Mouse (Mus musculus) hematopoietic stem cell, adult 5-6 weeks (primary cell): Measurements from ENCODE around the gene Sapcd1. TPM values are rescaled to one million over a fixed set of nuclear protein-coding genes. Genes with fewer than 3 reads are reported as not detected.
"Not testable (repeated sequence)": the region's sequence is repeated elsewhere in the genome, so short reads cannot be mapped to it uniquely, and the experiment has no call there.

ENCODE experiments used
- ATAC-seq, 2 experiments: fragments of 125-278 bp in 1 of 2; replicated peaks in 1 of 2; 2 replicates each; pipeline ENCODE4 v1.8.0; 2016 to 2017; ENCODE audit warnings: inconsistent platforms in 2 of 2, mild to moderate bottlenecking in 2 of 2, moderate number of reproducible peaks in 2 of 2, low read depth in 1 of 2, moderate TSS enrichment in 1 of 2; ENCODE audit not compliant: low FRiP score in 2 of 2, poor library complexity in 2 of 2, severe bottlenecking in 2 of 2, insufficient read depth in 1 of 2, low TSS enrichment in 1 of 2
- total RNA-seq: library from RNA; stranded (forward); fragments of 172-1452, 232-1000 nt; gene quantifications from 2 replicates; pipeline ENCODE4 v1.2.3, GENCODE M21; 2017

Gene Sapcd1
- total RNA-seq, 1 experiment from 2014 or later, result not detected

GRCm38 (mm10) chr17:35001452-35002152 lies 26.2 kb downstream of the Sapcd1 start:
- ATAC-seq, result peak in 1 of 2 experiments; percentile 9; a peak in 1 of 4 replicates

- peak; percentile 47 to 55; a peak in 1 of 4 replicates for ATAC-seq
Observed at GRCm38 (mm10) chr17:35000717-35001451, 26.9 kb downstream of the Sapcd1 start, which contains the start of gene Vars. Vars (plus strand) TSS chr17:35000987.

- ATAC-seq, result peak in 1 of 2 experiments; percentile 29; a peak in 2 of 4 replicates
Observed at GRCm38 (mm10) chr17:34999871-35000716, 27.7 kb downstream of the Sapcd1 start.

GRCm38 (mm10) chr17:34998526-34999430 lies 29.0 kb downstream of the Sapcd1 start:
- no peak for ATAC-seq

DNA sequence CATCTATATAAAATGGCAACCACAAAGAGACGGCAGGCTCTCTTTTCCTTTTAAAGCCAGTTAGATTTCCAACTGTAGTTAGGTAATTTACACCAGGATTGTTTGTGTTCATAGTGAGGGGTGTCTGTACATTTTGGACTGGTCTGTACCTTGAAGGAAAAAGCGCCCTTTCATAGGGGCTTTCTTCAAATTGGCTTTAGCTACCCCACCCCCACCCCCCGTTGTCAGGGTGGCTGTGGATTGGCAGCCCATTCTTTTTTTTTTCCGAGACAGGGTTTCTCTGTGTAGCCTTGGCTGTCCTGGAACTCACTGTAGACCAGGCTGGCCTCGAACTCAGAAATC lies 30.7 kb downstream of the Sapcd1 start:
- ATAC-seq, result no peak

- no peak for ATAC-seq
Observed at GRCm38 (mm10) chr17:34996411-34997141, 31.2 kb downstream of the Sapcd1 start.

- ATAC-seq, result not testable (repeated sequence)
Observed at GRCm38 (mm10) chr17:34995927-34996326, 31.9 kb downstream of the Sapcd1 start.

DNA sequence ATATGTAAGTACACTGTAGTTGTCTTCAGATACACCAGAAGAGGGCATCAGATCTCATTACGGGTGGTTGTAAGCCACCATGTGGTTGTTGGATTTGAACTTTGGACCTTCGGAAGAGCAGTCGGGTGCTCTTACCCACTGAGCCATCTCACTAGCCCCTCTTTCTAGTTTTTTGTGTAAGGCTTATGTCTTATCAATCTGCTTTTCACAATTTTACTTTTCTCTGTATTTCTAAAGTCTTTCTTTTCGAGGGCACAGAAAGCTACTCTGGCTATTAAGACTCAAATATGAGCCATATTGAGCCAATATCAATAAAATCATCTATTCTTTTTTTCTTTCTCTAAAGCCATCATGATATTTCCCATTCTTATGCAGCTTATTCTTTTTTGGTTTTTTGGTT lies 32.6 kb downstream of the Sapcd1 start:
- ATAC-seq, result not testable (repeated sequence)

DNA sequence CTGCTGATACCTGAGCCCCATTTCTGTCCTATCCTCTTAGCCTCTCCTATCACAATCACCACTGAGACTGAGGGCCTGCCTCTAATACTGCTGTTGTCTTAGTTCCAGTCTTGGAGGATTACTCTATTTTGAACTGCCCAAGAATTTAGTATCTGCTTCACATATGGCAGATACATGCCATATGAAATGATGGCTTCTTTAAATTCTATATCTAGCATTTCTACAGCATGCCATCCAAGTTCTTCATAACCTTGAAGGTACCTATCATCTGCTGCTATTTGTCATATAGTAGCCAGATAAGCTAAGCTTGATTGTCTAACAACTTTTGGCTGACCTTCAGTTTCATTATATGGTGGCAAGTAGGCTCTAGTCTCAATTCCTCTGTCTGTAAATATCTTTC lies 33.1 kb downstream of the Sapcd1 start:
- ATAC-seq, result no peak

DNA sequence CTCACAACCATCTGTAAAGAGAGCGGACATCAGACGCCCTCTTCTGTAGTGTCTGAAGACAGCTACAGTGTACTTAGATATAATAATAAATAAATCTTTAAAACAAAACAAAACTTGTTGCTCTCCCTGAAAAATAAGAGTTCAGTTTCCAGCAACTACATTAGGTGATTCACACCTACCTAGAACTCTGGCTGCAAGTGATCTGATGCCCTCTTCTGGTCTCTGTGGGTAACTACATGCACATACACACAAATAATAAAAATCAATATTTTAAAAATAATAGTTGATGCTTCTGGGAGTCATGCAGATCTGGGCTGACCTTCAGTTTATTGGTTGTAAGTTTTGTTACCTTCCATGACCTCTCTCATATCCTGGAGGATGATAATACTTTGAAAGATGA lies 43.6 kb downstream of the Sapcd1 start:
- ATAC-seq, result no peak

- ATAC-seq, result 0 out of 4 replicates have a peak, but pooled peaks of 1 of the 2 experiments have one; percentile 7
Observed at GRCm38 (mm10) chr17:34982328-34982727, 45.5 kb downstream of the Sapcd1 start.

DNA sequence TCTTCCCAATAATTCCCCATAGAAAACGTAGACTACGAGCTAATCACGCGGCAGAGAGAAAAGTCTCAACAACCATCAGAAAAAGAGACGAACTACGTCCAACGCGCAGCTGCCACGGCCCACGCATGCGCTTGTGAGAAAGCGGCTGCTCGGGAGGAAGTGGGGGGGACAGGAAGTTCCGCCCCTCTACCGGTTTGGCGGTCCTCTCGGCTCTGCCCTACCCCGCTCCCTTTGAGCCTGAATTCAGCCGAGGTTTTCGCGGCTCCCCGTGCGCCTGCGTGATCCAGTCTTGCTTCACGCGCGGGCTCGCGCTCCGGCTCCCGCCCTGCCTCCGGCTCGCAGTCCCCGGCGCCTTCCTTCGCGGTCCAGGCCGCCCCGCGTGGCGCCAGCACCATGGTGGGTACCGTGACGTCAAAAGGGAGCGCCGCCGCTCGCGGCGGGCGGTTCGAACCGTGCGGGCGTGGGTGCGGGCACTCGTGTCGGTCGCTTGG lies 46.1 kb downstream of the Sapcd1 start, which contains the start of gene Lsm2:
Gene Lsm2 (plus strand): TSS at position 173 of the 491 bp plus-strand sequence.
- peak; percentile 70 to 86 for ATAC-seq

GRCm38 (mm10) chr17:34980655-34981054 lies 47.2 kb downstream of the Sapcd1 start:
- no peak for ATAC-seq

DNA sequence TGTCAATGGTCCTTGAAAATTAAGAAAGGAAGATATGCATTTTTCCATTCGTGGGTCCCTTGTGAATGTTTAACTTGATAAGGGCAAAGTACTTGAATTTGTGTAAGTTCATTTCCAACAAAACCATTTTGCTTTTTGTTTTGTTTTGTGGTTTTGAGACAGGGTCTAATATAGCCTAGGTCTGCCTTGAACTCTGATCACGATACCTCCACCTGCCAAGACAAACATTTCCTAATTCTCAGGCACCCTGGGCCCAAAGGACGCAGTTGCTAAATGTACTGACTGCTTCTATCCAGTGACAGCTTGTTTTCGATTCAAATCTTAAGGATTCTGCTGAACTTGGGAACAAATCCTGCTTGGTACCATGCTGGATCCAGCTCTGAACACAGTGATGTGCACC lies 48.2 kb downstream of the Sapcd1 start:
- ATAC-seq, result no peak

- ATAC-seq, result no peak
Observed at GRCm38 (mm10) chr17:34978239-34978638, 49.6 kb downstream of the Sapcd1 start.

DNA sequence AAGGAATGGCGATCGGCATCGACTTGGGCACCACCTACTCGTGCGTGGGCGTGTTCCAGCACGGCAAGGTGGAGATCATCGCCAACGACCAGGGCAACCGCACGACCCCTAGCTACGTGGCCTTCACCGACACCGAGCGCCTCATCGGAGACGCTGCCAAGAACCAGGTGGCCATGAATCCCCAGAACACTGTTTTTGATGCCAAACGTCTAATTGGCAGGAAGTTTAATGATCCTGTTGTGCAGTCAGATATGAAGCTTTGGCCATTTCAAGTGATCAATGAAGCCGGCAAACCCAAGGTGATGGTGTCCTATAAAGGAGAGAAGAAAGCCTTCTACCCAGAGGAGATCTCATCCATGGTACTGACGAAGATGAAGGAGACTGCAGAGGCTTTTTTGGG lies 50.8 kb downstream of the Sapcd1 start:
- no peak for ATAC-seq
